Mouse (Mus musculus) cerebellum, adult 11 months (tissue): ENCODE results near the gene Ptp4a2.
"Not testable (repeated sequence)": the region's sequence is repeated elsewhere in the genome, so short reads cannot be mapped to it uniquely, and the experiment has no call there.

Experiments used
- DNase-seq: peaks from one replicate; pipeline ENCODE4 v3.0.0; 2022

The Ptp4a2 gene

DNA sequence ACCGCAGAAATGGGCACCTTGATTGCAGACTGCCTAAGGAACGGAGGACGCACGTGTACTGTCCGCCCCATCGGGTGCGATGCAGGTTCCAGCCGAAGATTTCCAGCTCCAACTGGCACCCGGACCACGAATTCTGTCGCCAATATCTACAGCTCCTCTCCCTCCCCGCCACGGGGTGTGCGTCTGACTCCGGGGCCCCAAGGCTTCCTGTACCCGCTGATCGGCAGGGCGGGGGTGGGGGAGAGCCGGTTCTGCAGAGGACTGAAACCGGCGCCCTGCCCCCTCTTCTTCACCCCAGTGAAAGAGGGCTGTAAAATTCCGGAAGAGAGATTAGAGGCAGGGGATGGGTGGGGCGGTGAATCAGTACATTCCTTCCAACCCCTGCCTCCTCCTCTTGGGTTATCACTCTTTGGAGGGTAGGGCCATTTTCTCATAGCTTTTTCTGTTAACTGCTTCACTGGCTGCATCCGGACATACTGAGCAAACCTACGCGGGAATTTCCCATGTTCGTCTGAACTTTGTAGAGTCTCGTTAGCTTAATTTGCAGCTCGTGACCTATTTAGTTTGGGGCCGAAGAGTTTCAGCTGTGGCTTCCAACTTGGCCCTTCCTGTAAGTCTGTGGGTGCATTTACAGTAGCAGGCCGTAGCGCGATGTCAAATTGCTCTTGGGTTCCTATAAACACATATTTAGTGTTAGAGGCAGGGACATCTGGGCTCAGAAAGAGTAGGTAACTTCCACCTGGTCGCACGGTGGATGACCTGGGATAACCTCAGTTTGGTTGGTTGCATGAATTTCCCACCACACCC is at the start of gene Ptp4a2:
Ptp4a2 (plus strand) TSS at position 422 of the 807 bp plus-strand sequence.
- DNase-seq: no peak

- DNase-seq: no peak
These were observed 49.4 kb upstream of the Ptp4a2 start for GRCm38 (mm10) chr4:129761606-129762005.

GRCm38 (mm10) chr4:129762496-129762895 is 48.5 kb upstream of the Ptp4a2 start:
- not testable (repeated sequence) for DNase-seq

DNA sequence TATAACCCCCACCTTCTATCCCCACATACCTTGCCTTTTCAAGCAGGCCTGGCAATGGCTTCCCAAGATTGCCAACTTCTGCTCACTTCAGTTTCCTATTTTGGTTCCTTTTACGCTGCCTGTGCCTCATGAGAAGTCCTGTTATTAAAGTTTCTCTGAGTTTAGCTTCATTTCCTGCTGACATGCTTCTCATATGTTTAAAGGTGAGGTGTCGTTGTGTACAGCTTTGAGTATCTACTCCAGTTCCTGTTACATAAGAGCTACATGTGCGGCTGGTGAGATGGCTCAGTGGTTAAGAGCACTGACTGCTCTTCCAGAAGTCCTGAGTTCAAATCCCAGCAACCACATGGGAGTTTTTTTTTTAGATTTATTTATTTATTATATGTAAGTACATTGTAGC is 45.7 kb upstream of the Ptp4a2 start:
- DNase-seq: no peak

DNA sequence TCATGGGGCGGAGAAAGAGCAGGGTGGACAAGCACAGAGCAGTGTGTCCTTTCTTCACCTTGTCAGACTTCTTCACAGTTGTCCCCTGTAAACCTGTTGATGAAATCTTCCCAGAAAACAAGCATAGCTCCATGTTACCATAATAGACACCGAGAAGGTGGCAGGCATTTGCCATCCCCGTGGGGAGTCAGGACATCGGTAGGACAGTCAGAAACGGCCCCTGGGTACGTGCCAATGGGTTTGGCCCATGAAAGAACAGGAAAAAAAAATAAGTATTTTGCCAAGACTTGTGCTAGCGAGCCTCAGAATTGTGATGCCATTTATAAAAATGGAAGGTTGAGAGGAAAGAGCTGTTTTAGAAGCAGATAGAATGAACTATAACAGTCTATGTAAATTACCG is 43.2 kb upstream of the Ptp4a2 start:
- peak; percentile 28 for DNase-seq

DNA sequence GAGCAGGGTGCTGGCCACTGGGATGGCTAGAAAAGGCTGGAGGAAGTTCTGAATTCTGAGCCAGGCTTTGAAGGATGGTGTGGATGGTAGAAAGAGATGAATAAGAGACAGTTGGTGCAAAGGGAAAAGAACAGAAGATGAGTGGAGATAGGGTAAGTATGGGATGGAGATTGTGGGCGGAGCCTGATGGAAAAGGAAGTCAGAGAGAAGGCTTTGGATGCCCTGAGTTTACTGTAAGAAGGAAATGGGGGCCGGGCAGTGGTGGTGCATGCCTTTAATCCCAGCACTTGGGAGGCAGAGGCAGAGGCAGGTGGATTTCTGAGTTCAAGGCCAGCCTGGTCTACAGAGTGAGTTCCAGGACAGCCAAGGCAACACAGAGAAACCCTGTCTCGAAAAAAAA is 42.3 kb upstream of the Ptp4a2 start:
- DNase-seq: not testable (repeated sequence)

DNA sequence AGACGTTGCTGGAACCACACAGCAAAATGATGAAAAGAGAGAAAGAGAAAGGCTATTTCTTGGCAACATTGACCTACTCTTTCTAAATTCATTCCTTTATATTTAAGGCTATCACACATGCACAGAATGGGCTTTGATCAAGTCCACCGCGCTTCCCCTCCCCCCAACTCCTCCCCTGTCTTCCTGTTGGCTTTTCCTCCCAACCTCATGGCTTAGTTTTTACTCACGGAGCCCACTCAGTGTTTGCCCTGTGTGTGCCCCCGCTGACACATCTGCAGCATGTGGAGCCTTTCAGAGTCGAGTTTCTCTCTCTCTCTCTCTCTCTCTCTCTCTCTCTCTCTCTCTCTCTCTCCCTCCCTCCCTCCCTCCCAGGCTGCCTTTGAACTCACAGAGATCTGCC is 40.4 kb upstream of the Ptp4a2 start:
- DNase-seq: no peak

DNA sequence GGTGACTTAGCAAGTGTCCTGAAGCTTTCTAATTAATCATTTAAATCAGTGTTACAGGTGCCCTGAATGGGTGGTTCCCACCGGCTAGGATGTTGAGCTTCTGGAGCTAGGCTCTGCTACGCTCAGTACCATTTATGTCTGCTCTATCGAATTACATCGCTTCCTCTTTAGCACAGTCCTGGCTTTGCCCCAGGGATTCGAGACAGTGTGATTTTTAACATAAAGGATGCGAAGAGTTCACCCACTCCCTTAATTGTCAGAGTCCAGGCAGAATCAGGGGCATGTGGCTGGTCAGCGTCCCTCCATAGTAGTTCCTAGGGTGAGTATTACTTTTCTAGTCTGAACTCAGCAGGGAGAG is 39.7 kb upstream of the Ptp4a2 start:
- no peak for DNase-seq

GRCm38 (mm10) chr4:129771672-129772521 is 39.1 kb upstream of the Ptp4a2 start:
- peak; percentile 32 for DNase-seq

- DNase-seq: peak; percentile 13
These were observed 28.9 kb upstream of the Ptp4a2 start for GRCm38 (mm10) chr4:129781881-129782675.

DNA sequence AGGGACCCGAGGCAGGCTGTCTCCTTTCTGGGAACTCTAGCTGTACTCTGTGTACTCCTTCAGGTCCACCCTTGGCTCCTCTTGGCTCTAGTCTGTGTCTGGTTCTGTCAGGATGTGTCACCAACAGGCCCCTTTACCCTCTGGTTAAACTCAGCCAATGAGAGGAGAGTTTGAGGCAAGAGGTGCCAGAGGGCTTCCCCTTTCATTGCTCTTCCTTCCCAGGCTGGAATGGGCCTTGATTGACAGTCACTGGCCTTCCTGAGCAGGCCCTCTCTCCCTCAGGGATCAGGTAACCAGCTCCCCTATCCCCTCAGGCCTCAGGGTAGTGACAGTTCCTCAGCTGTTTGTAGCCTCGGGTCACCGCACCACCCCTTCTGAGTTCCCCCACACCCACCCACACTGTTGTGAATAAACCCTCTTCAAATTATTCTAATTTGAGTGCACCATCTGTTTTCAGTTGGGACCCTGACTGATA is 28.1 kb upstream of the Ptp4a2 start:
- DNase-seq: no peak

- DNase-seq: no peak
These were observed 27.5 kb upstream of the Ptp4a2 start for GRCm38 (mm10) chr4:129783506-129783905.

DNA sequence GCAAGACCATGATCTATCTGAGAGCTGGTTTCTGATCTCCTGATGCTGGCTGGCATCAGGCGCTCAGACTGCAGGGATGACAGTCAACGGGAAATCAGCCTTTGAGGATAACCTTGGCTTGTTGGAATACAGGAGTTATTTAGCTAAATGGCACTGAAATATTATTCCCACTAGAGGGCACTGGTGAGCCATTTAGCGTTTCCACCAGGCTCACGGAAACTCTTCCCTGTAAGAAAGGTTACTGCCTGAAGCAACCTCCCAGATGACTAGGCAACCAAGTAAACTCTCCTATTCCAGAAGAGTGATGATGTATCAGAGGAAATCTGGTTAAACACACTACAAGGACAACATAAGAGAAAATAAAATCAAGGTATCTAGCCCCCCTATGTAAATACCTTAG is 25.8 kb upstream of the Ptp4a2 start:
- DNase-seq: peak; percentile 68

DNA sequence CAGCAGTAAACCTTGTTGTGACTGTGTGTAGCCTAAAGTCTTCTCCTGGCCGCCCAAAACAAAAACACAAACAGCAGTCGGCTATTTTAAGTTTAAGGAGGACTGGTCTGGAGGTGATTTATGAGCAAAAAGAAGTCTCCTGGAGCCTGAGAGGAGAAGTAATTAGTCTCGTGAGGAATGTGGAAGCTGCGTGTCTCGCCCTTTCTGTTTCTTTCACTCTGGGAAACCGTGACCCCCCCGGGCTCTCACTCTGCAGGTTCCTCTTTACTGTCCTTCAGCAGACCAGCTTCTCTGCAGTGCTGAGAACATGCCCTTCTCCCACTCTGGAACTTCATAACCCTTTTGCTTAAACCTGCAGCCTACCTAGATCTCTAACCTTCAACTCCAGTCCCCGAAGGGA is 22.3 kb upstream of the Ptp4a2 start:
- no peak for DNase-seq

DNA sequence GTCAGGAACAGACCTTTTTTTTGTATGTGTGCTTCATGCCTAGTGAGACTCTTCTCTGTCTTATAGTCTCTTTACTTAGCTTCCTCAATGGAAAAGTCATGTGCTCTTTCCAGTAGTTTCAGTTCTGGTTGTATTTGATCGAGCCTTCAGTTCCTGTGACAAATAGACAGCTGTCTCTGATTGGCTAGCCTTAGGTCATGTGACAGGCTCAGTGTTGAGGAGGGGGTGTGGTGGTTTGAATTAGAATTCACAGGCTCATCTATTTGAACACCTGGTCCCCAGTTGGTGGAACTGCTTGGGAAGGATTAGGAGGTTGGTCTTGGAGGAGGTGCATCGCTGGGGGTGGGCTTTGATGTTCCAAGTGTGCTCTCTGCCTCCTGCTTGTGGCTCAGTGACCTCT is 21.4 kb upstream of the Ptp4a2 start:
- DNase-seq: no peak

DNA sequence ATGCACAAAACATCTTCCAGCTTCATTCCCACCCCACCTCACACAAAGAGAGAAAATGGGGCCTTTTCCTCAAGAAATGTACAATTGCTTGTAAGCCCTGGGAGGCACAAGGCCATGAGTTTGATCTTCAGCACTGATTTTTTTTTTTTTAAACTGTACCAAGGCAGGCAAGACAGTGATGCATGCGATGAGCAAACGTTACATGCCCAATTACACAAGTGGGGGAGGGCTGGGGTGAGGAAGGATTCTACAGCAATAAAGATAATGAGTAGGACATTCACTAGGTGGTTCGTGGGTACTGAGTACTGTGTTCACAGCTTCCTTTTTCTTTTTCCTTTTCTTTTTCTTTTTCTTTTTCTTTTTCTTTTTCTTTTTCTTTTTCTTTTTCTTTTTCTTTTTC is 20.5 kb upstream of the Ptp4a2 start:
- DNase-seq: no peak

DNA sequence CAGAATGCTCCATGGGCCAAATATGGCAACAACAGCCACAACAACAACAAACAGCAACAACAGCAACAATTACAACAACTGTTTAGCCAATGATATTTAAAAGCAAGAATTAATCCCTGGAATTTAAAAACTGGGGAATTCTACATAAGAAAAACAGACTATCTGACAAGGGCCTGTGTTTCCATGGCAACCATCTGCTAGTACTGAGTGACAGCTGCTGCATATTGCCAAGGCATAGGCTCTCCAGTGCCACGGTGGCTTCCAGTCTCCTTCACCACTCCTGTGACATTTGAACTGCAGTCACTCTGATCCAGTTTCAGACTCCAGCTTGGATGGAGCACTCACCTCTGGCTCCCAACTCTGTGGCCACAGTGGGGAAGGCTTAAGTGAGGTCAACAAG is 19.6 kb upstream of the Ptp4a2 start:
- DNase-seq: no peak

GRCm38 (mm10) chr4:129792666-129793202 is 18.3 kb upstream of the Ptp4a2 start:
- no peak for DNase-seq

DNA sequence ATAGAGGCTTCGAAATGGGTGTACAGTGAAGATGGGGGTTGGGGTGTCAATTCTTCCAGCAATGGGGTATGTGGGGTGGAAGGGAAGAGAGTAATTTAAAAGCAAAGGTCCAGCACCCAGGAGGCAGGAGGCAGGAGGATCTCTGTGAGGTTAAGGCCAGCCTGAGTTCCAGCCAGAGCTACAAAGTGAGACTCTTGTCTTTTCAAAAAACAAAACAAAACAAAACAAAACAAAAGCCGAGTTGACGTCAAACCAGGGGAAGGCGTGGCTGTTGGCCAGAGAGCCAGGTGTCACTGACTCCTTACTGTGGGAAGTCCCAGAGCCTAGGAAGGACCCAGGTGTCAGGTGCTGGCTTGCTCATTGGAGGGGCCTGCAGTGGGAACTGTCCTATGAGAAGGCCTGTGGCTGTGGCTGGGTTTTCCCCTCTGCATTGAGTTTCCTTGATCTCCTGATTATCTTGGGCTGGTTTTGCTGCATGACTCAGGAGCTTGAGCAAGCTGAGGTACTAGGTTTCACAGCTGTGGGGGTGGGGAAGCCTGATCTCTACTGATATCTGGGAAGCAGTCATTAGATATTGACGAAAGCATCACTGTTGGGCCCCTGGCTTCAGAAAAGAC is 17.2 kb upstream of the Ptp4a2 start:
- no peak for DNase-seq

DNA sequence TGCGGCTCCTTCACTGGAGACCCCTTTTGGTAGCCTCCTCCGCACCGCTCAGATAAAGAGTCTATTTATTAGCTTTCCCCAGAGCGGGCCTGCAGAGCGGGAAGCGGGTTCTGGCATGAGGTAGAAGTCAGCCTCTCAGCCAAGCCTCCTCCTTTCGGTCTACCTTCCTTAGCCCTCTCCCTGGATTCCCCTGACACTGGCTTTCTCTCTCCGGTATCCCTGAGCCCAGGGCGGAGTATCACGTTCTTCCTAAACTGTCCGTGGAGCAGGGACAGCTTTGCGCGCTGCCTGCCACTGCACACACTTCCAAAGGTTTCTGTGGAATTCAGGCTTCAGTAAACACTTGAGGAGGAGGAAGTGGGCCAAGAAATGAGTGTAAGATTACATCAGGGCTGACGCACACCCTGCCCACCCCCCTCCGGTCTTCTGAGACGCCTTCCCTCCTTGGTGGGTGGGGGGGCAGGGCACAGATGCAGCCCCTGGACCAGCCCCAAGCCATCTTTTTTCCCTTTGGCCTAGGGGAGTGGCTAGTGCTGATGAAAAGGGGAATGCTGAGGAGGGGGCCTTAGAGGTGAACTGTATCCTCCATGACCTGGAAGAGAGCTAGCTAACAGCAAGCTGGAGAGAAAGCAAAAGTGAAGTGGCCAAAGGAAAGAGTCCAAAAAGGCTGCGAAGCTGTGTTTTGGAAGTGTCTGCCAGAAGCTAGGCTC is 15.7 kb upstream of the Ptp4a2 start:
- DNase-seq: no peak

GRCm38 (mm10) chr4:129795861-129796260 is 15.2 kb upstream of the Ptp4a2 start:
- no peak for DNase-seq

GRCm38 (mm10) chr4:129797985-129798384 is 13.0 kb upstream of the Ptp4a2 start:
- DNase-seq: no peak
